Mouse (Mus musculus) heart, adult 2 months (tissue): Measurements from ENCODE around the gene Dennd6a. TPM values are rescaled to one million over a fixed set of nuclear protein-coding genes. Genes with fewer than 3 reads are reported as not detected.

Source experiments
- DNase-seq, 2 experiments: peaks; one replicate each; pipeline ENCODE4 v3.0.0; 2021
- H3K27ac ChIP-seq: fragments of 200-600 bp; 2 replicates; pipeline ENCODE4 v1.8.1; 2022
- H3K27me3 ChIP-seq: fragments of 200-500 bp; 2 replicates; pipeline ENCODE4 v1.6.1; 2012; ENCODE audit warnings: mild to moderate bottlenecking, low read length, inconsistent platforms, mixed read lengths; ENCODE audit not compliant: control insufficient read depth, insufficient read depth
- H3K36me3 ChIP-seq: fragments of 200-500 bp; 2 replicates; pipeline ENCODE4 v1.6.1; 2012; ENCODE audit warnings: low read length, inconsistent platforms; ENCODE audit not compliant: control insufficient read depth, insufficient read depth
- H3K4me1 ChIP-seq: fragments of 200-500 bp; 2 replicates; pipeline ENCODE4 v1.6.1; 2011; ENCODE audit warnings: low read length; ENCODE audit not compliant: control insufficient read depth, insufficient read depth
- H3K4me3 ChIP-seq: fragments of 200-600 bp; 2 replicates; pipeline ENCODE4 v1.8.1; 2022
- H3K79me2 ChIP-seq: fragments of 200-500 bp; replicated peaks from 2 replicates; pipeline ENCODE4 v1.6.1; 2012; ENCODE audit warnings: mild to moderate bottlenecking, inconsistent platforms, low read length, moderate library complexity, mixed read lengths; ENCODE audit not compliant: control insufficient read depth, insufficient read depth
- H3K9ac ChIP-seq: fragments of 200-500 bp; 2 replicates; pipeline ENCODE4 v1.6.1; 2012; ENCODE audit warnings: low read depth, mild to moderate bottlenecking, control low read depth, inconsistent platforms, low read length, mixed read lengths
- CTCF ChIP-seq: fragments of 200-600 bp; IDR thresholded peaks from 2 replicates; pipeline ENCODE4 v1.8.1; 2022; ENCODE audit warnings: antibody characterized with exemption, mild to moderate bottlenecking, moderate library complexity
- EP300 ChIP-seq: fragments of 200-500 bp; IDR thresholded peaks from 2 replicates; pipeline ENCODE4 v1.6.1; 2011; ENCODE audit warnings: low read depth, low read length, control low read depth; ENCODE audit not compliant: insufficient read depth
- POLR2A ChIP-seq: fragments of 200-500 bp; IDR thresholded peaks from 2 replicates; pipeline ENCODE4 v1.6.1; 2011; ENCODE audit warnings: mild to moderate bottlenecking, low read depth, low read length, control low read depth; ENCODE audit not compliant: insufficient read depth
- WGBS: fragments of 180-500 bp; shearing (Covaris S2); methylation state at CpG from one replicate; pipeline ENCODE4 v1.1.7; 2018; 5-methylcytosine and 5-hydroxymethylcytosine counted together
- intact Hi-C: fragments of 180-260 bp; cut with DNase I; formaldehyde crosslinking; loops from one replicate; pipeline ENCODE4 v1.15.1; 2025
- polyA plus RNA-seq: library from polyadenylated mRNA; depleted of rRNA; stranded (reverse); fragments of >200 nt; gene quantifications from 2 replicates; pipeline ENCODE4 v1.2.3, GENCODE M21; 2012
- total RNA-seq, 2 experiments: library from RNA; stranded (reverse); gene quantifications; 2 replicates each; pipeline ENCODE4 v1.2.3; 2021

Gene Dennd6a
- total and polyA plus RNA-seq, 3 experiments = 6.9 to 14.0 (median 13.4) TPM

DNA sequence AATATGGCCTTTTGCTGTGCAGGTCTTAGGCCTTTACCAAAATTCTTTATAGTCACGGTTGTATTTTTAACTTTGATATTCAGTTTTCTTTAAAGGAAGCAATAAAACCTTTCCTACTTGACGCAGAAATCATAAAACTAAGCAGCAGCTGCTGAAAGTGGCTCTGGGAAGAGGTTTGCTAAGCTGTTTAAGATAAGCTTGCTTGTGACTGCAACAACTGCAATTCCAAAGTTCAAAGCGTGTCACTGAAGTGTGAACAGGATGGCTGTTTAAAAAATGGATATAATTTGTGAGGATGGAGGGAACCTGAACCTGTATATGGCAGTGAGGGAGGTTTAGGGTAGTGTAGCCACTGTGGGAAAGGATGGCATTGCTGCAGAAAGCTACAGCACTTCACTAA, 88.4 kb downstream of the Dennd6a start:
- DNase-seq = no peak
- intact Hi-C loops = no loop called here
- 74% methylated on average over 3 of the region's 3 CpGs for WGBS
- no peaks in the 10 kb centered on the region for H3K27me3 ChIP-seq
- TF ChIP-seq EP300 (no peak), CTCF (no peak), POLR2A (no peak)
- peaks cover 2% of the 10 kb centered on the region for H3K36me3 ChIP-seq
- no peak overlapping the region for H3K4me3 ChIP-seq
- no peak overlapping the region for H3K9ac ChIP-seq
- 0 out of 2 replicates have a peak, but pooled peaks cover 1% of the 10 kb centered on the region for H3K79me2 ChIP-seq
- H3K4me1 ChIP-seq = no peaks in the 10 kb centered on the region
- no peak overlapping the region for H3K27ac ChIP-seq

- no peaks in the 10 kb centered on the region for H3K4me1 ChIP-seq
- DNase-seq = no peak
- 66% methylated on average over 2 of the region's 2 CpGs for WGBS
- intact Hi-C loops = no loop called here
- H3K9ac ChIP-seq = no peak overlapping the region
- H3K36me3 ChIP-seq = peaks cover 5% of the 10 kb centered on the region
- 0 out of 2 replicates have a peak, but pooled peaks cover 1% of the 10 kb centered on the region for H3K79me2 ChIP-seq
- TF ChIP-seq POLR2A = no peak
- TF ChIP-seq CTCF = no peak
- no peak for TF ChIP-seq EP300
- no peak overlapping the region for H3K27ac ChIP-seq
- H3K4me3 ChIP-seq = no peak overlapping the region
- no peaks in the 10 kb centered on the region for H3K27me3 ChIP-seq
Observed at GRCm38 (mm10) chr14:26662488-26662887, 88.8 kb downstream of the Dennd6a start.

GRCm38 (mm10) chr14:26663851-26664250, 90.2 kb downstream of the Dennd6a start:
- WGBS = 86% methylated on average over 2 of the region's 2 CpGs
- Histone ChIP-seq H3K36me3 (peaks cover 7% of the 10 kb centered on the region), H3K27ac (no peak overlapping the region), H3K79me2 (peaks cover 1% of the 10 kb centered on the region; the same call in 1 of the 2 replicates), H3K9ac (no peak overlapping the region), H3K27me3 (no peaks in the 10 kb centered on the region), H3K4me3 (no peak overlapping the region), H3K4me1 (peaks cover 2% of the 10 kb centered on the region)
- no peak for DNase-seq
- intact Hi-C loops = no loop called here
- TF ChIP-seq CTCF = no peak
- TF ChIP-seq POLR2A = no peak
- no peak for TF ChIP-seq EP300

DNA sequence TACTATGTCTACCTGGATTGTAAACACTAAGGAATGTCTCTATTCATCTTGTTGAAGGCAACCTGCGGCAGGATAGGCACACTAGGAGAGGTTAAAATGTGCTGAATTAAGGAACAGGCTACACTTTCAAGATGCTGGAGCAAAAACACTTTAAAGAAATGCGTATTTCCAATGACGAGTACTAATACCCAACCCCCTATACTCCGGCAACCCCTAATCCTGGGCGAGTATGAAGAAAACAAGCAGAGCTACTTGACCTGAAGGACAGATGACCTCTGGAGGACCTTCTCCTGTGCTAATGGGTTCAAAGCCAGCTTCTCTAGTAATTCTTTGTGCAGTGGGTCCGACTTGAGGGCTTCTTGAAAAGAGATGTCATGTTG, 94.3 kb downstream of the Dennd6a start:
- peak overlapping the region; percentile 58 for H3K4me3 ChIP-seq
- H3K4me1 ChIP-seq = peaks cover 4% of the 10 kb centered on the region
- H3K27ac ChIP-seq = no peak overlapping the region
- DNase-seq = no peak
- H3K27me3 ChIP-seq = no peaks in the 10 kb centered on the region
- peak overlapping the region; percentile 86 for H3K9ac ChIP-seq
- TF ChIP-seq EP300 (no peak), CTCF (no peak), POLR2A (no peak)
- intact Hi-C loops = loop anchor here (5.0 kb wide), 2 partner anchors 131 to 176 kb away; no protein-coding TSS in a partner anchor
- H3K79me2 ChIP-seq = peaks cover 1% of the 10 kb centered on the region; the same call in 1 of the 2 replicates
- 14% methylated on average over 6 of the region's 6 CpGs for WGBS
- peaks cover 9% of the 10 kb centered on the region for H3K36me3 ChIP-seq

DNA sequence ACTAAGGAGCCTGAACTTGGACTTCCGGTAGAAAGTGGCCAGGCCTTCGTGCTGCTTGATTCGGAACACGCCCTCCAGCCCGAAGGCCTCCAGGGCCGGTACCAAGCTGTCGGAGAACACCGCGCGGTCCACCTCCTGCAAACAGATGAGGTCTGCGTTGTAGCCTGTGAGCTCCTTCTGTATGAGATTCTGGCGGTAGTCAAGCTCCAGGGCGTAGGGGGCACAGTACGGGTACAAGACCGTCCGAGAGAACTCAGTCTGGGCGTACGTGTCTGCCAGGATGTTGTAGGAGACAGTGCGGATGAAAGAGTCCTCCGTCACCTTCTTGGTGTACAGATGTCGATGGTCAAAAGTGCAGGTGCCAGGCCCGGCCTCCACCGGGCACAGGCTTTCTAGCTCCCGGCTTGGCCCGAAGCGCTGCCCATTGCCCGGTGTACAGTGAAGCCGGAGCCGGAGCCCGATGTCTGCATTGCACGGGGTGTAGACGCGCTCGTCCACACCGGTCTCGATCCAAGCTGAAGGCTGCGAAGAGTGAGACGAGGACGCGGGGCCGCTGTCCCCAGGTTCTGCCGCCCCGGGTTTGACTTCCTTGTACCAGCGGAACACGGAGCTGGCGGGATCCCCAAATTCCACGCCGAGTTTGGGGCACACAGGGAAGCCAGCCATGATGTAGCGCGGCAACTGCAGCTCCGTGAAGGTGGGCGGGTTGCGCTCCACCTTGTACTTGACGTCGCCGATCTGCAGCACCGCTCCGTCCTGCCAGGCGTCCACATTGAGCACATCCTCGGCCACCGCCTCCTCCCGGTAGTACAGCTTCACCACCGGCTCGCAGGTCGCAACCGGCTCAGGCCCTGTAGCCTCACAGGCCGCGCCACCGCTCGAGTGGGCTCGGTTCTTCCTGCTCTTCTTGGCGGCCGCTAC, 95.0 kb downstream of the Dennd6a start:
- peak overlapping the region; percentile 86 for H3K9ac ChIP-seq
- peaks cover 9% of the 10 kb centered on the region for H3K36me3 ChIP-seq
- H3K27ac ChIP-seq = peak overlapping the region; percentile 99
- H3K4me3 ChIP-seq = peak overlapping the region; percentile 58
- peaks cover 1% of the 10 kb centered on the region; the same call in 1 of the 2 replicates for H3K79me2 ChIP-seq
- no peaks in the 10 kb centered on the region for H3K27me3 ChIP-seq
- intact Hi-C loops = loop anchor here (1.0 to 5.0 kb wide), 3 partner anchors 30 to 176 kb away; partner anchors contain the start of gene Arf4
- H3K4me1 ChIP-seq = peaks cover 4% of the 10 kb centered on the region
- peak; percentile 16 to 29 for DNase-seq
- WGBS = under 1% methylated on average over 73 of the region's 73 CpGs
- TF ChIP-seq CTCF = no peak
- no peak for TF ChIP-seq POLR2A
- no peak for TF ChIP-seq EP300
